Mouse (Mus musculus) G1E (cell line): Measurements from ENCODE around the gene Gfpt2.

Source experiments
- CTCF ChIP-seq: IDR thresholded peaks from 2 replicates; pipeline ENCODE4 v1.5.1; 2012; ENCODE audit warnings: low read depth, low read length, inconsistent platforms, mixed read lengths
- GATA1 ChIP-seq: IDR thresholded peaks from 2 replicates; pipeline ENCODE4 v1.6.1; 2012; ENCODE audit warnings: borderline replicate concordance, low read length, inconsistent platforms, mixed read lengths
- GATA2 ChIP-seq: IDR thresholded peaks from 2 replicates; pipeline ENCODE4 v1.6.1; 2012; ENCODE audit warnings: low read depth, low read length, inconsistent platforms, borderline replicate concordance
- POLR2AphosphoS5 ChIP-seq: IDR thresholded peaks from 2 replicates; pipeline ENCODE4 v1.6.1; 2012; ENCODE audit warnings: low read depth, low read length, inconsistent platforms; ENCODE audit not compliant: insufficient replicate concordance
- TAL1 ChIP-seq: conservative IDR thresholded peaks from 2 replicates; pipeline ENCODE4 v1.6.1; 2012; ENCODE audit warnings: low read depth, low read length, inconsistent platforms, mixed read lengths

DNA sequence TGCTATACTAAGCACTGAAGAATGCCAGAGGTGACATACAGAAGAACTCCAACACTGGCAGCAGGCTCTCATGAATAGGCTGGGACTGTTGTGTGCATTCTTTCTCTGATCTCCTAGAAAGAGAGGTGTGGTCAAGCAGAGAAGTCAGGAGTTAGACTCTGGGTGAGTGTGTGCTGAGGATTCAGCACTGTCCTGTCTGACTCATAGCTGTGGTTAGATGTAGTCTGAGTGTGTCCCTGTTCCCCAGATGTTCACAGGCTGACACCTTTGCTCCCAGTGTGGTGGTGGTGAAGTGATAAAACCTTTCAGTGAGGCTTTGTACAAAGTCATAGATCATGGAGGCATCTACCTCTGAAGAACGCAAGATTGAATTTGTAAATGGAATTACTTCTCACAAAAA, 47.2 kb upstream of the Gfpt2 start:
- TF ChIP-seq TAL1 (no peak), CTCF (no peak), GATA1 (no peak), POLR2AphosphoS5 (no peak), GATA2 (no peak)
